Mouse (Mus musculus) forebrain, embryonic 13.5 days (tissue): Measurements from ENCODE around the gene Naa38. TPM values are rescaled to one million over a fixed set of nuclear protein-coding genes. Genes with fewer than 3 reads are reported as not detected.

Source experiments
- ATAC-seq: fragments of 200-750 bp; cut with Nextera tagmentation; 2 replicates; pipeline ENCODE4 v1.8.0; 2017
- H3K27ac ChIP-seq: fragments of 300-500 bp; sonication (generic); 2 replicates; pipeline ENCODE4 v1.5.1; 2015; ENCODE audit warnings: inconsistent platforms, mild to moderate bottlenecking, moderate library complexity
- H3K27me3 ChIP-seq: fragments of 300-500 bp; sonication (generic); 2 replicates; pipeline ENCODE4 v1.6.1; 2015; ENCODE audit warnings: mild to moderate bottlenecking, inconsistent platforms
- H3K36me3 ChIP-seq: fragments of 300-500 bp; sonication (generic); 2 replicates; pipeline ENCODE4 v1.6.1; 2015; ENCODE audit warnings: mild to moderate bottlenecking, inconsistent platforms; ENCODE audit not compliant: poor library complexity, severe bottlenecking
- H3K4me1 ChIP-seq: fragments of 300-500 bp; sonication (generic); 2 replicates; pipeline ENCODE4 v1.6.1; 2015; ENCODE audit warnings: inconsistent platforms
- H3K4me2 ChIP-seq: fragments of 300-500 bp; sonication (generic); 2 replicates; pipeline ENCODE4 v1.6.1; 2015; ENCODE audit warnings: inconsistent platforms, mild to moderate bottlenecking, moderate library complexity
- H3K4me3 ChIP-seq: fragments of 300-500 bp; sonication (generic); 2 replicates; pipeline ENCODE4 v1.5.1; 2015; ENCODE audit warnings: mild to moderate bottlenecking, inconsistent platforms
- H3K9ac ChIP-seq: fragments of 300-500 bp; sonication (generic); 2 replicates; pipeline ENCODE4 v1.6.1; 2015; ENCODE audit warnings: mild to moderate bottlenecking, inconsistent platforms
- H3K9me3 ChIP-seq: fragments of 300-500 bp; sonication (generic); replicated peaks from 2 replicates; pipeline ENCODE4 v1.6.1; 2016; ENCODE audit warnings: inconsistent platforms
- WGBS: fragments of 180-500 bp; shearing (Covaris S2); methylation state at CpG from one replicate; pipeline ENCODE4 v1.1.7; 2015; 5-methylcytosine and 5-hydroxymethylcytosine counted together
- polyA plus RNA-seq: library from polyadenylated mRNA; unstranded; fragments of >200 nt; fragmentation: Nextera tagmentation; extraction: Ambion mirVana; gene quantifications from 2 replicates; pipeline ENCODE4 v1.2.1, GENCODE M21; 2015

The Naa38 gene
- polyA plus RNA-seq, 1 experiment from 2014 or later, result 108 TPM

GRCm38 (mm10) chr11:69412548-69412947 lies 17.3 kb downstream of the Naa38 start:
- Histone ChIP-seq H3K9me3 (no peaks in the 10 kb centered on the region), H3K36me3 (peaks cover 23% of the 10 kb centered on the region), H3K9ac (peak overlapping the region; percentile 97), H3K27me3 (no peaks in the 10 kb centered on the region), H3K27ac (peak overlapping the region; percentile 99), H3K4me2 (peak overlapping the region; percentile 99), H3K4me3 (peak overlapping the region; percentile 79), H3K4me1 (peaks cover 63% of the 10 kb centered on the region)
- WGBS, result 64% methylated on average over 7 of the region's 7 CpGs
- ATAC-seq, result no peak

DNA sequence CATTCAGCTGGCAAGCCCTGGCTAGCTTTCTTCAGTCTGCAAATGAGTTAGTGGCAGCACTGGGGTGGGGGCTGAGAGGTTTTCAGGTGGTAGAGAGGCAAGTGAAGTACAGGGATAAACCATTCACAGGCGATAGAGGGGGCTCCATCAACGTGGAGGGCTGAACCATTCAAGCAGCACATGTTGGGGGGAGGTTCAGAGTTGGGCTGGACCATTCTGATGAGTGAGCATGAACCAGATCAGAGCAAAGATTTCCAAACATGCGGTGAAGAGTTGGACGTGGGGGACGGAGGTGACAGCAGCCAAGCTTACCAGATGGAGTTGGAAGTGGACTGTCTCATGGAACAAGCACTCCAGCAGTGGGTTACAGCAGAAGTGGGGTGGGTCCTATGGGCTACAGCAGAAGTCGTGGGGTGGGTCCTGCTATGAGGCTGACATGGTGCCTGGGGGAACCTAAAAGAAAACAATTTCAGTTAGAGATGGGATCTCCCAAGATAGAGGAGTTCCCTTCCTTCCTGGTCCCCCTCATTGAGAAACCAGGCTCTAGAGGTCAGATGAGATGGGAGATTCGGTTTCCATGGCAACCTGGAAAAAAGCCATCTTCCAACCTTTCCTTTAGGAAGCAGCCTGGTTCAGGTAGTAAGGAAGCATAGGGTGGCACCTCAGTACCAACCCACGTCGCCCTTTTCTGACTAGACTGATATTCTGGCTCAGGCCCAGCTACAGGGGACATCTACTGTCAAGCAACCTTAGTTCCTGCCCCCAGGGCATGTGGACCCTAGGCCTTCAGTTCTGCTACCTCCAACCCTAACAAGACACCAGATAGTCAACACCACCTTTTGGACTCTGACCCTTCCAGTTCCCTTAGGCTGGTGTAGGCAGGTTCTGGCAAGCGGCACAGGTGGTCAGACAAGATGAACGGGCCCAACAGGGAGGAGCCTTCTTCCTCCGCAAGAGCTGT lies 18.2 kb downstream of the Naa38 start, which contains the start of gene Kdm6b:
Gene Kdm6b (minus strand): TSS at position 455 of the 961 bp plus-strand sequence.
- 39% methylated on average over 12 of the region's 12 CpGs for WGBS
- no peak for ATAC-seq

GRCm38 (mm10) chr11:69414421-69415326 lies 19.4 kb downstream of the Naa38 start:
- no peak for ATAC-seq
- Histone ChIP-seq H3K9ac (peak overlapping the region; percentile 97), H3K9me3 (no peaks in the 10 kb centered on the region), H3K27me3 (no peaks in the 10 kb centered on the region), H3K27ac (peak overlapping the region; percentile 99), H3K4me3 (peak overlapping the region; percentile 79), H3K4me2 (peak overlapping the region; percentile 99), H3K4me1 (peaks cover 66% of the 10 kb centered on the region), H3K36me3 (peaks cover 17% of the 10 kb centered on the region)
- 16% methylated on average over 4 of the region's 4 CpGs for WGBS

More for the DNA sequence above, 18.2 kb downstream of the Naa38 start, which contains the start of gene Kdm6b:
- H3K4me3 ChIP-seq, result peak within 1 kb of the TSS; percentile 79
- H3K4me1 ChIP-seq, result peaks cover 63% of the 10 kb centered on the region
- no peaks in the 10 kb centered on the region for H3K9me3 ChIP-seq
- peak within 1 kb of the TSS; percentile 99 for H3K27ac ChIP-seq
- peak within 1 kb of the TSS; percentile 97 for H3K9ac ChIP-seq
- no peaks in the 10 kb centered on the region for H3K27me3 ChIP-seq
- H3K4me2 ChIP-seq, result peak within 1 kb of the TSS; percentile 99
- peaks cover 17% of the 10 kb centered on the region for H3K36me3 ChIP-seq

DNA sequence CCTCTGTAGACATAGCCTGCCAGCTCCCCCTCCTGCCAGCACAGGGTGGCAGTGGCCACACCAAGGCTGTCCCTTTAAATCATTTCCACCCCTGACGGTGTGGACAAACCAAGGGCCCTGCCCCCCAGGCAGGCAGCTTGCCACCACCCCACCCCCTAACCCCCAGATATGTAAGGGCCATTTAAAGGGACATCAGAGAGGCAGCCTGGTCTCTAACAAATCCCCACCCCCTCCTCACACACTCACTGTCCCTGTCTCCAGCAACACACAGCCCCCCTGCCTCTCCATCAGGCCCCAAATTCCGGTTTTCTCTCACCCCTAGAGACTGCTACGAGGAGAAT lies 20.0 kb downstream of the Naa38 start:
- H3K9ac ChIP-seq, result peak overlapping the region; percentile 97
- 0 out of 2 replicates have a peak, but pooled peaks cover 3% of the 10 kb centered on the region for H3K27me3 ChIP-seq
- peak overlapping the region; percentile 79 for H3K4me3 ChIP-seq
- peaks cover 72% of the 10 kb centered on the region for H3K4me1 ChIP-seq
- peak; percentile 4; the same call in 1 of the 2 replicates for ATAC-seq
- H3K9me3 ChIP-seq, result no peaks in the 10 kb centered on the region
- H3K27ac ChIP-seq, result peak overlapping the region; percentile 99
- WGBS, result 0% methylated on average over 3 of the region's 3 CpGs
- peak overlapping the region; percentile 99 for H3K4me2 ChIP-seq
- peaks cover 17% of the 10 kb centered on the region for H3K36me3 ChIP-seq

DNA sequence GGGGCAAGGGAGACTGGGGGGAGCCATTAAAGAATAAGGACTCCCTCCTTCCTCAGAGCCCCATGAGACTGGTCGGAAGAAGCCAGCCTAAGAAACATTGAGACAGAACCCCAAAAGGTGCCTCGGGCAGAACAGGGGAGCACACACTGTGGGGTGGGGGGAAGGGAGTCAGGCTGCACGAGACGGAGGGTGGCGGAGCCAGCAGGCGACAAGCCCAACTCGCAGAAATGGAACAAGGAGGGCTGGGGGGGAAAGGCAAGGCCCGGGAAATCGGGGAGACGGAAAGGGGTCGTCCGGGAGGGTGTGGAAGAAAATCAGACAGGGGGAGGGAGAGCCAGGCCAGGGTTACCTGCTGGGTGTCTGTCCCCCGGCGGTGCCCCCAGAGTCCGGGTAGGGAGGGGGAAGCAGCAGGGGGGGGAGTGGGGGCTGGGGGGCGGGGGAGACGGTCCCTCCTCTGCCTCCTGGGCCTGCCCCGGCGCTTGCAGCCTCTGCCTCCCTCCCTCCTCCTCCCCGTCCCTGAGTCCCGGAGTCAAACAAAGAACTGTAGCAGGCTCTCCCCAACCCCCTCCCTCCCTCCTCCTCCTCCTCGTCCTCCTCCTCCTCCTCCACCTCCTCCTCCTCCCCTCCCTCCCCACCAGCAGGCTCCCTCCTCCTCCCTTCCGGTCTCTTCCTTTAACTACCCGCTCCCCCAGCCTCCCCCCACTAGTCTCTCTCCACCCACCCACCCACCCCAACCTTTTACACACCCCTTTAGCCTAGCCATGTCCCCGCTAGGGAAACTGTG lies 20.6 kb downstream of the Naa38 start:
- 1% methylated on average over 17 of the region's 25 CpGs for WGBS
- peak overlapping the region; percentile 99 for H3K4me2 ChIP-seq
- H3K9ac ChIP-seq, result peak overlapping the region; percentile 97
- H3K36me3 ChIP-seq, result peaks cover 17% of the 10 kb centered on the region
- peak overlapping the region; percentile 79 for H3K4me3 ChIP-seq
- peaks cover 8% of the 10 kb centered on the region for H3K27me3 ChIP-seq
- peaks cover 78% of the 10 kb centered on the region for H3K4me1 ChIP-seq
- no peak for ATAC-seq
- H3K27ac ChIP-seq, result peak overlapping the region; percentile 99
- H3K9me3 ChIP-seq, result no peaks in the 10 kb centered on the region

DNA sequence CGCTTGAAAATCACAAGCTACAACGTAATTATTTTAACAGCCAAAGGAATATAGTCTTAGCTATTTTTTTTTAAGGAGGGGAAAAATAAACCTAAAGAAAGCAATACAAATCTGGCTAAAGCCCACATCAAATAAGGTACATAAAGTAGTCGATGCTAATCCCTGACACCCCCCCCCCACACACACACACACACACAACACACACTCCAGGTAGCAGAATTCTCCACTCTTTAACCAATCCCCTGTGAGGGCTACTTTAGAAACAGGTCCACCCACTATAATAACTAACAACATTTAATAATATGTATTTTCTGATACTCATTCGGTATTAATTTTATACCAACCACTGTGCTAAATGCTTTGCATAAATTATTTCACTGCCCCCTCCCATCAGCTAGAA lies 21.2 kb downstream of the Naa38 start:
- H3K9ac ChIP-seq, result peak overlapping the region; percentile 72; the same call in 1 of the 2 replicates
- peaks cover 83% of the 10 kb centered on the region for H3K4me1 ChIP-seq
- peak overlapping the region; percentile 99 for H3K4me2 ChIP-seq
- H3K27me3 ChIP-seq, result peaks cover 15% of the 10 kb centered on the region
- H3K27ac ChIP-seq, result peak overlapping the region; percentile 99
- ATAC-seq, result no peak
- no peaks in the 10 kb centered on the region for H3K9me3 ChIP-seq
- 0% methylated on average over 4 of the region's 4 CpGs for whole genome bisulfite sequencing
- H3K36me3 ChIP-seq, result peaks cover 17% of the 10 kb centered on the region
- peak overlapping the region; percentile 79 for H3K4me3 ChIP-seq

DNA sequence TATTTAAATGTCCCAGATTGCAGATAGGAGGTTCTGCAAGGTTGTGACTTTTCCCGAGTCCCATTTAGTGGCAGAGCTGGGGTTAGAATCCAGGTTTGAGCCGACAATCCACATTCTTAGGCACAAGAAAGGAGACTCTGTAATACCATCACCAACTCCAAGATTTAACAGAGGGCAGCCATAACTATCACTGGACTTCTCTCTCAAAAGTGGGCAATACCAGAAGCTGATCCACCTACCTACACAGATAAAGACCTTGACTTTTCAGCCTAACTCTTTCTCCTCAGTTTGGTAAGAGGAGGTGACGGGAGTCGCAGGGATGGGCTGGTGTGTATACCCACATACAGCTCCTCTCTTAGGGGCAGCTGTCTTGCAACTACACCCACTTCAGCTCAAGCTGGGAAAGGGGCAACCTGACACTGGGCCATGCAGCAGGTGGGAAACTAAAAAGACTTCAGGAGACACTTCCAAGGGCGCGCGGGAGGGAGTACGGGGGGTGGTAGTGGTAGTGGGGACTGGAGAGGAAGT lies 21.7 kb downstream of the Naa38 start:
- H3K4me2 ChIP-seq, result peak overlapping the region; percentile 99
- H3K4me3 ChIP-seq, result peak overlapping the region; percentile 79
- H3K4me1 ChIP-seq, result peaks cover 81% of the 10 kb centered on the region
- 2% methylated on average over 8 of the region's 8 CpGs for WGBS
- H3K9me3 ChIP-seq, result no peaks in the 10 kb centered on the region
- no peak for ATAC-seq
- H3K27me3 ChIP-seq, result peaks cover 20% of the 10 kb centered on the region
- H3K9ac ChIP-seq, result peak overlapping the region; percentile 72
- H3K27ac ChIP-seq, result peak overlapping the region; percentile 99
- peaks cover 15% of the 10 kb centered on the region for H3K36me3 ChIP-seq

DNA sequence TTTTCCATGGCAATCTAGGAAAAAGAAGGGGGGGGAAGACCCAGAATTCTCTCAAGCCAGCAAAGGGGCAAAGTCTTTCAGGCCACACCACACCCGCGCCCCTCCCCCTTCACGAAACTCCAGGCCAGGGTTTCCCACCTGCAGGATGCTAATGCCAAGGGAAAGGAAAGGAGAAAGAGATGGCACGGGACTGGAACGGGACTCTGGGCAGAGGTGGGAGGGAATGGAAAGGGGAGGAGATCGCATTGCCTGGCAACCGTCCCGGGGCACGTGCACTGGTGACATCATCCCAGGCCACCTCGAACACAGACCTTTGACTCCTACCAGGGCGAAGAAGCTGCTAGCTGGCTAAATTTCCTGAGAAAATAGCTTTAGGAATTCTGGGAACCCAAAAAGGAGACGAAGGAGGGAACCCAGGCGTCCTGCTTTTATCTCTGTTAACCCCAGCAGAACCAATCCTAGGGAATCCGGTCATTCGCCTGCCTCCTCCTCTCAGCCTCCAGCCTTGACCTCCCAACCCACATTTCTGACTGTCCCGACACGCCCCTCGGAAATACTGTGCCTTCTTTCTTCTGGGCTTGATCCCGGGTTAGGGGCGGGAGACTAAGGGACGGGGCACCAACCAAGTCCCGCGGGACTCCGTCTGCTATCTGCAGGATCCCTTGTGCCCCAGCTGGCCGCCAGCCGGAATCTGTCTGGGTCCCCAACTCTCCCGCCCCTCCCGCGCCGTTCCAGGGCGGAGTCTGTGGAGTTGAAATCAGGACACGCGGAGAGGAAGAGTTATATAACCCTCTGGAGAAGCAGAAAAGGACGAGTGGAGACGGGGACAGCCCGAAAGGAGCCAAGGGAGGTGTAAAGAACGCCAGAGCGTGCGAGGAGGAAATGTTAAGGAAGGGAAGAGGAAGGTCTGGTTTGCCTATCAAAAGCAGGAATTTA lies 22.4 kb downstream of the Naa38 start:
- H3K4me3 ChIP-seq, result peak overlapping the region; percentile 79
- peak overlapping the region; percentile 99 for H3K4me2 ChIP-seq
- peaks cover 27% of the 10 kb centered on the region for H3K27me3 ChIP-seq
- under 1% methylated on average over 39 of the region's 39 CpGs for WGBS
- H3K9ac ChIP-seq, result peak overlapping the region; percentile 72
- peak; percentile 37 for ATAC-seq
- peaks cover 73% of the 10 kb centered on the region for H3K4me1 ChIP-seq
- H3K27ac ChIP-seq, result peak overlapping the region; percentile 99
- peaks cover 7% of the 10 kb centered on the region for H3K36me3 ChIP-seq
- no peaks in the 10 kb centered on the region for H3K9me3 ChIP-seq

- H3K4me1 ChIP-seq, result peaks cover 63% of the 10 kb centered on the region
- H3K27me3 ChIP-seq, result peaks cover 32% of the 10 kb centered on the region
These were observed 23.5 kb downstream of the Naa38 start for GRCm38 (mm10) chr11:69418481-69419442.

More at GRCm38 (mm10) chr11:69418481-69419442, 23.5 kb downstream of the Naa38 start:
- peak; percentile 93 for ATAC-seq
- Histone ChIP-seq H3K36me3 (no peaks in the 10 kb centered on the region), H3K4me3 (peak overlapping the region; percentile 79), H3K9me3 (no peaks in the 10 kb centered on the region), H3K9ac (peak overlapping the region; percentile 72), H3K4me2 (peak overlapping the region; percentile 99), H3K27ac (peak overlapping the region; percentile 99)
- under 1% methylated on average over 45 of the region's 45 CpGs for WGBS
